Mouse (Mus musculus) stomach, embryonic 16.5 days (tissue): ENCODE data around the gene Plod2. TPM values are rescaled to one million over a fixed set of nuclear protein-coding genes. Genes with fewer than 3 reads are reported as not detected.

Experiments
- ATAC-seq: fragments of 200-750 bp; cut with Nextera tagmentation; 2 replicates; pipeline ENCODE4 v1.8.0; 2017; ENCODE audit warnings: moderate number of reproducible peaks, moderate TSS enrichment; ENCODE audit not compliant: insufficient read depth, low FRiP score
- H3K27ac ChIP-seq: fragments of 300-500 bp; sonication (generic); 2 replicates; pipeline ENCODE4 v1.5.1; 2014; ENCODE audit warnings: low read length
- H3K27me3 ChIP-seq: fragments of 300-500 bp; sonication (generic); 2 replicates; pipeline ENCODE4 v1.6.1; 2014; ENCODE audit warnings: low read length, control low read depth, mixed read lengths; ENCODE audit not compliant: control insufficient read depth, insufficient read depth
- H3K36me3 ChIP-seq: fragments of 300-500 bp; sonication (generic); 2 replicates; pipeline ENCODE4 v1.6.1; 2014; ENCODE audit warnings: low read length; ENCODE audit not compliant: control insufficient read depth, insufficient read depth
- H3K4me1 ChIP-seq: fragments of 300-500 bp; sonication (generic); 2 replicates; pipeline ENCODE4 v1.6.1; 2014; ENCODE audit warnings: low read length, control low read depth, mixed read lengths; ENCODE audit not compliant: control insufficient read depth, insufficient read depth
- H3K4me2 ChIP-seq: fragments of 300-500 bp; sonication (generic); 2 replicates; pipeline ENCODE4 v1.6.1; 2014; ENCODE audit warnings: low read depth, low read length, mixed read lengths
- H3K4me3 ChIP-seq: fragments of 300-500 bp; sonication (generic); replicated peaks from 2 replicates; pipeline ENCODE4 v1.5.1; 2014; ENCODE audit warnings: mild to moderate bottlenecking, low read length
- H3K9ac ChIP-seq: fragments of 300-500 bp; sonication (generic); 2 replicates; pipeline ENCODE4 v1.6.1; 2014; ENCODE audit warnings: low read length
- H3K9me3 ChIP-seq: fragments of 300-500 bp; sonication (generic); replicated peaks from 2 replicates; pipeline ENCODE4 v1.6.1; 2016; ENCODE audit warnings: low read length, control low read depth; ENCODE audit not compliant: control insufficient read depth
- WGBS: fragments of 180-500 bp; shearing (Covaris S2); extraction: QIAGEN DNeasy Blood & Tissue Kit; methylation state at CpG from one replicate; pipeline ENCODE4 v1.1.7; 2014; 5-methylcytosine and 5-hydroxymethylcytosine counted together
- polyA plus RNA-seq: library from polyadenylated mRNA; unstranded; fragments of >200 nt; fragmentation: Nextera tagmentation; extraction: Ambion mirVana; gene quantifications from 2 replicates; pipeline ENCODE4 v1.2.1, GENCODE M21; 2015

Gene Plod2
- polyA plus RNA-seq, 1 experiment from 2014 or later, result 43.2 TPM

- H3K4me1 ChIP-seq, result 0 out of 2 replicates have a peak, but pooled peaks cover 2% of the 10 kb centered on the region
- H3K4me2 ChIP-seq, result no peak overlapping the region
- no peak overlapping the region for H3K27ac ChIP-seq
- no peak overlapping the region for H3K9ac ChIP-seq
- ATAC-seq, result no peak
- H3K36me3 ChIP-seq, result no peaks in the 10 kb centered on the region
- WGBS, result 42% methylated on average over 2 of the region's 2 CpGs
- no peaks in the 10 kb centered on the region for H3K9me3 ChIP-seq
- no peak overlapping the region for H3K4me3 ChIP-seq
- H3K27me3 ChIP-seq, result no peaks in the 10 kb centered on the region
Observed at GRCm38 (mm10) chr9:92621878-92622282, 79.9 kb downstream of the Plod2 start.

- H3K36me3 ChIP-seq, result no peaks in the 10 kb centered on the region
- H3K4me1 ChIP-seq, result no peaks in the 10 kb centered on the region
- no peak overlapping the region for H3K4me2 ChIP-seq
- H3K27ac ChIP-seq, result no peak overlapping the region
- H3K9me3 ChIP-seq, result no peaks in the 10 kb centered on the region
- no peak overlapping the region for H3K4me3 ChIP-seq
- WGBS, result 79% methylated on average over 3 of the region's 3 CpGs
- no peak for ATAC-seq
- no peak overlapping the region for H3K9ac ChIP-seq
- no peaks in the 10 kb centered on the region for H3K27me3 ChIP-seq
Observed at GRCm38 (mm10) chr9:92634792-92635191, 92.8 kb downstream of the Plod2 start.

GRCm38 (mm10) chr9:92639200-92639897 lies 97.3 kb downstream of the Plod2 start:
- no peak overlapping the region for H3K9ac ChIP-seq
- no peak for ATAC-seq
- H3K4me3 ChIP-seq, result no peak overlapping the region
- H3K36me3 ChIP-seq, result no peaks in the 10 kb centered on the region
- H3K27me3 ChIP-seq, result no peaks in the 10 kb centered on the region
- H3K9me3 ChIP-seq, result no peaks in the 10 kb centered on the region
- no peak overlapping the region for H3K27ac ChIP-seq
- H3K4me1 ChIP-seq, result no peaks in the 10 kb centered on the region
- 74% methylated on average over 6 of the region's 6 CpGs for whole genome bisulfite sequencing
- no peak overlapping the region for H3K4me2 ChIP-seq

GRCm38 (mm10) chr9:92641717-92642116 lies 99.7 kb downstream of the Plod2 start:
- Histone ChIP-seq H3K36me3 (no peaks in the 10 kb centered on the region), H3K9me3 (0 out of 2 replicates have a peak, but pooled peaks cover 4% of the 10 kb centered on the region), H3K27ac (no peak overlapping the region), H3K9ac (no peak overlapping the region), H3K4me3 (no peak overlapping the region), H3K4me2 (no peak overlapping the region), H3K4me1 (no peaks in the 10 kb centered on the region), H3K27me3 (no peaks in the 10 kb centered on the region)
- ATAC-seq, result no peak
- 33% methylated on average over 1 of the region's 1 CpGs for WGBS

Other genes with a start within 250 kb of the Plod2 start
- gene 1700057G04Rik, start 232.8 kb upstream of the Plod2 start, polyA plus RNA-seq, result not detected in 2 replicates
- 13.4 and 15.6 TPM in 2 replicates for gene Plscr4, start 84.8 kb upstream of the Plod2 start, polyA plus RNA-seq